Mouse (Mus musculus): ENCODE data around the gene Azin2.
A peak's percentile ranks its signal among the peaks of the same experiment; 100 is the strongest.

Gene Azin2

DNA sequence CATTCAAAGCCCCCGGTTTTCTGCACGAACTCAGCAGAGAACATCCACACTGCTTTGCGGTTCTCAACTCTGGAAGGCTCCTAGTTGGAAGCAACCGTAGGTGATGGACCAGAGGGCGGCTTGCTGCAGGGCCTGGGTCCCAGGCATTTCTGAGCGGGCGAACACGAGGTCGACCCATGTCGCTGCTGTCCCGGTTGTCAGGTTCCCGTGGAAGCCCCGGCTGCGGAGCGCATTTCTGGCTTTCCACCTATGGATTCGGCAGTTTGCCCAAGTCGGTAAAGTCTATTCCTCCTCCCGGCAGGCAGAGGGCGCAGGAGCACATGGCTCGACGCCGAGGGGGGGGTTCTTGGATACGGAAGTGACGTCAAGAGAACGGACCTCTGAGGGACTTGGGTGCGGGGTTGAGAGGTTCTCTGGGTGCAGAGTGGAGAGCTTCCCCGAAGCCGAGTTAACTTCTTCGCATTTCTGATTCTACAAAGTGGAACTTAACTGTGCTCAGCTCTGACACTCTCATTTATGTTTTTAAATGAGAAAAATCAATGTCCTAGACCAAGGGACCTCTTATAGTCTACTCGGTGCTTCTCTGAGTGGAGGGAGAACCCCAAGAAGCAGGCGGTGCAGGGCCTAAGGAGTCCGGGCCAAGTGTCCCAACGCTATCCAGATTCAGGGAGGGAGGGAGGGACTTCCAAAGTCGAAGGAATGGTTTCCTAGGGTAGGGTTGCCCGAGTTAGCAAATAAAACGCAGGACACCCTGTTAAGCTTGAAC, 37.2 kb downstream of the Azin2 start:
- peak; percentile 88 for DNase-seq

DNA sequence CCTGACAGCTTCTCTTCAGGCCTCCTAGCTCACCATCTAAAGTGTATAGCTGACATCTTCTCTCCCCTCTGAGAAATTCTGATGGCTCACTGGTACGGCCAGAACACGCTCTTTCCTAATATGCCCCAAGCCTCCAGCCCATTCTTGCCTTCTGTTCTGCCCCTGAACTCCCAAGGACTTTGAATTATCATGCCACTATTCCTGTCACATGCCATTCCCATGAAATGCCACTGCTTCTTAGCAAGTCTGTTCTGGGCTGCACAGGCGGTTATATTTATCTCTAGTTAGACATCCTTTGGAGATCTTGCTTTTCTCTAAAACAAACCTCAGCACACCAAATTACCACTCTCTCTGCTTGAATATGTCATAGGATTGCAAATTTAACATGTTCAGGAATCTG, 38.6 kb downstream of the Azin2 start:
- no peak for DNase-seq

DNA sequence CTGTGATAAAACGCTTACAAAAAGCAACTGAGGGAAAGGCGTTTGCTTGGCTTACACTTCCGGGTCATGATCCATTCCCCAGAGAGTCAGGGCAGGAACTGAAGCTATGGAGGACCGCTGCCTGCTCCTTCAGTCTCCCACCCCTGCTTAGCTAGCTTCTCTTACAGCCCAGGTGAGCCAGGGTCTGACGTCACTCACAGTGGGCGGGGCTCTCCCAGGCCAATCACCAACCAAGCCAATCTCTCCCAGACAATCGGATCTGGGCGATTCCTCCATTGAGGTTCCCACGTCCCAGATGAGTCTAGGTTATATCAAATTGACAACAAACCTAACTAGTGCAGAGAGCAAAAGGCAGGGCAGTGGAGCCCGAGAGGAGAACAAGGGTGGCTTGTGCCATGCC, 43.1 kb downstream of the Azin2 start:
- DNase-seq: peak; percentile 52

DNA sequence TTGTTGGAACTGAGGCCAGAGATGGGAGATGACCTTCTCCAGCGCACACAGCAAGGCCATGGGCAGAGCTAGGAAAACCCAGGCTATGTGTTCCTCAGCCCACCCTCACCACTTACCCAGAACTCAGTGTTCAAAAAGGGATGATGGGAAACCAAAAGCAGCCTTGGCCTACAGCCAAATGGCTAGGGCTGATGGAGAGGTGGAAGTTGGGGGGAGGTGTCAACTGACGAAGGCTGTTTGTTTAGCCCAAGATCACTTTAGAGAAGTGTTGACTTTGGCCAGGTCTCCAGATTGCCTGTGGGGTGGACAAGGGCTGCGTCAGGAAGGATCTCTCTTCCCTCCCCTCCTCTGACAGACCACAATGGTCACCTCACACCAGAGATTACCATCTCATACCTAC, 44.1 kb downstream of the Azin2 start:
- peak; percentile 90 for DNase-seq

DNA sequence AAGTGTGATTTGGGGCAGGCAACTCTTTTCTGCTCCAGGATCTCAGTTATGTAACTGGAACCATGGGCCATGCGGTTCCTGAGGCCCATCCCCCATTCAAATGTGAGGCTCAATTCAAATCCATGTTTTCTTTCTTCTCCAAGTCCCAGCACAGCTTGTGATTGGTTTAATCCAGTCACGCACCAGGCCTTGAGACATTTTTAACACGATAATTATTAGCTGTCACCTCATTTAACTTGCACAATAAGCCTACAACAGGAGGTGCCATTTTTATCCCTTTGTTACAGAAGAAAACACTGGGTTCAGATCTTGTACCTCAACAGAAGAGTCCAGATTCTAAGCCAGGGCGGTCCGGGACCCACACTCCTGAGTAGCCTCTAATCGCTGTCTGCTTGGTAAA, 44.5 kb downstream of the Azin2 start:
- DNase-seq: peak; percentile 31

DNA sequence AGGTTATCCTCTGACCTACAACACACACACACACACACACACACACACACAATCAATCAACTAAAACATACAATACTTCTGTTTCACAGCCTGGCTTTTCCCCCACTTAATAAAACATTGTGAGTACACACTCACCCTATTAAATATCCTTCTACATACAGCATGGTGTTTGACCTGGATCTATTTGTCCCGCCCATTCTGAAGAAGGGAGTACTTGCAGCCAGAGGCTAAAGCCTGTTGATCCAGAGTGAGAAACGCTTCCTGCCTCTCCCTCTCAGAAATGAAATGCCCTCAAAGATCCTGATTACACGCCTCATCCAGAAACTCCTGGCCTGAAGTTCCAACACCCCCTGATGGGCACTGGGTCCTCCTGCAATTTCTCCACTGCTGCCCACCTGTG, 45.1 kb downstream of the Azin2 start:
- DNase-seq: peak; percentile 41

DNA sequence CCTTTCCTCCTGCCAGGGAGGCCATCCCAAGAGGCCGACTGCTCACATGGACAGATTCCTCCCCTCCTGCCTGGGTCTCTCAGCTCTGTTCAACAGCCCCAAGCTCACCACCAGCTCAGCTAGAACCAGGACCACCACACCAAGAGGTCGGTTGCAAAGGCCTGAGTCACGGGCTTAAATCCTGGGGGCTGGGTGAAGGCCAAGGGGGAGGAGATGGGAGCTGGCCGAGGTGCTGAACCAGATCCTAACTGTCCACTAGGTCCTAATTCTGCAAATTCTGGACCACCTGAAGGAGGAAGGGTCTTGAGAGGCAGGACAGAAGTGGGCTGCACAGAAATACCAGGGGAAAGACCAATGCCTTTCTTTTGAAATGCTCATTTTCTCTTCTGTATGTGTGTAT, 48.4 kb downstream of the Azin2 start:
- no peak for DNase-seq

DNA sequence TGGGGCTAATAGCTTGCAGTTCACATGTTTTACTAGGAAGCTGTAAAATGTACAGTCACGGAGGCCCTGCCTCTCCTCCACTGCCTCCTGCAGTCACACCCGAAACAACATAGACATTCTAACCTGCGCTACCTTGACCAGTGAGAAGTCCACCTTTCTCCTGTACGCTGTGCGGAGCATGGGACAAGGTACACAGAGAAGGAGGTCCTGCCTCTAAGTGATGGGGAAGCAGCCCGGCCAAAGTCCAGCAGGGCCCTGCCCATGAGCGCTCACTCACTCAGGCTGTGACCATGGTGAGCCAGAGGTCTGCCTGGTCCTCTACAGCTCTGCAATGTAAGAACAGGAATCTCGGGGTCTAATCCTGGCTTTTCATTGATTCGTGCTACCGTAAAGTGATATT, 50.2 kb downstream of the Azin2 start:
- DNase-seq: no peak

DNA sequence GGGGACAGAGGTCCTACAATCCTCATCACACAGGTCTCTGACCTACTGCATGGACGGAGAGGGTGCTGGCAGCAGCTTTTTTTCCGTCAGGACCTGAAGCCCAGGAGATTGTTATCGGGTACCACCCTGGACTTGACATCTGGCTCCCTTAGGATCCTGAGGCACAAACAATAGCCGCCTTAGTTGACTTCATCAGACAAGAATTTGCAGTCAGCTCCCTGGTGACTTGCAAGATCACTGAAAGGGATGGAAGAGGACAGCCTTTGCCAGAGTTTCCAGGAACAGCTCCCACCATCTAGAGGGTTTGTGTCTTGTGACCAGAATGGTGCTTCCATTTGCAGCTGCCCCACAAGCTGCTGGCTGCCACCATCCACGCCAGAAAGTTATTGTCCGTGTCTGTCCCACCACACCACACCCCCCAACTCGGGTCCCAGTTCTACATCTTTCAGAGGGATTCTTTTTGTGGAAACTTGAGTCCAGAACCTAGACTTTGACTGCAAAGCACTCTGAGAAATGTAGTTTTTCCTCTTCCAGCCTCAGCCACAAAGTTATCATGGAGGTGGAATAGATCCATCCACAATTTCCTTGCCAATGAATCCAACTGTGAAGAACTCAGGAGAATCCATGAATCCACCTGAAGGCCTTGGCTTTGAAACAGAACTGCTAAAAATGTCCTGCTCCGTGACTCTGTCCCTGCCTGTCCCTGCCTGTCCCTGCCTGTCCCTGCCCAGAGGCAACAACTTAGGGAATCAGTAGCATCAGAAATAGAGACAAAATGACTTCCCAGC, 51.8 kb downstream of the Azin2 start:
- DNase-seq: no peak

DNA sequence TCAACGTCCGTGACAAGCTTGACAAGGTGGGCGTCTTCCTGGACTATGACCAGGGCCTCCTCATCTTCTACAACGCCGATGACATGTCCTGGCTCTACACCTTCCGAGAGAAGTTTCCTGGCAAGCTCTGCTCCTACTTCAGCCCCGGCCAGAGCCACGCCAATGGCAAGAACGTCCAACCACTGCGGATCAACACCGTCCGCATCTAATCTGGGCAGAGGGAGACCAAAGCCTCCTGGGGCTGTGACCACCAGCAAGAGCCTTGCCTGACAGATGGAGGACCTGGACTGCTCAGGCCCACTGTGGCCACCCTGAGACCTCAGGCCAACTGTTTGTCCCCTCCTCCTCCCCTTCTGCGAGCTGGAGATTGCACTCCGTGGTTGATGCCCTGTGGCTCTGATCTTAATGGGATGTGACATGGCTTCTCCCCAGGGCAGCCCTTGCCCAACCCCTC, 52.8 kb downstream of the Azin2 start:
- DNase-seq: no peak

DNA sequence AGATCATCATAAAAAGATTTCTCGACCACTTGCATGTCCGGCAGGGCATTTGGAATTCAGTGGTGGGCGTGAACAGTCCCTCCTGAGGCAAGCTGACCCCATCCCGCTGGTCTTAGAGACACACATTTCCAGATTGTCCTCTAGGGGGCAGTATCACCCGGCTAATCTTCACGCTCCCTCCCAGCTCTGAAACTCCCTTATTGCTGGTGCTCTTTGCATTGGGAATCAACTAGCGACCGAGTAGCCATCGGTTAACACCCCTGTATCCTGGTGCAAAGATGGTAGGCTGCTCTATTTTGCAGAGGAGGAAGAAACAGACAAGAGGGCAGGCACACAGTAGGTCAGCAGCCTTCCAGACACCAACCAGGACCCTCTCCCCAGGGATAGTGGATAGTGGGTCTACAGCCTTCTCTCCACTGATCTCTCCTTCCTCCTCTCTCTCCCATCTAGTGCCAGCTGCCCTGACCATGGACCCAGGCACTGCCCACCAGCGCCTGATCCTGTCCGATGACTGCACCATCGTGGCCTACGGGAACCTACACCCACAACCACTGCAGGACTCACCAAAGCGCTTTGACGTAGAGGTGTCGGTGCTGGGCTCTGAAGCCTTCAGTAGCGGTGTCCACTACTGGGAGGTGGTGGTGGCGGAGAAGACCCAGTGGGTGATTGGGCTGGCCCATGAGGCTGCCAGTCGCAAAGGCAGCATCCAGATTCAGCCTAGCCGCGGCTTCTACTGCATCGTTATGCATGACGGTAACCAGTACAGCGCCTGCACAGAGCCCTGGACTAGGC, 53.5 kb downstream of the Azin2 start:
- peak; percentile 66 for DNase-seq

DNA sequence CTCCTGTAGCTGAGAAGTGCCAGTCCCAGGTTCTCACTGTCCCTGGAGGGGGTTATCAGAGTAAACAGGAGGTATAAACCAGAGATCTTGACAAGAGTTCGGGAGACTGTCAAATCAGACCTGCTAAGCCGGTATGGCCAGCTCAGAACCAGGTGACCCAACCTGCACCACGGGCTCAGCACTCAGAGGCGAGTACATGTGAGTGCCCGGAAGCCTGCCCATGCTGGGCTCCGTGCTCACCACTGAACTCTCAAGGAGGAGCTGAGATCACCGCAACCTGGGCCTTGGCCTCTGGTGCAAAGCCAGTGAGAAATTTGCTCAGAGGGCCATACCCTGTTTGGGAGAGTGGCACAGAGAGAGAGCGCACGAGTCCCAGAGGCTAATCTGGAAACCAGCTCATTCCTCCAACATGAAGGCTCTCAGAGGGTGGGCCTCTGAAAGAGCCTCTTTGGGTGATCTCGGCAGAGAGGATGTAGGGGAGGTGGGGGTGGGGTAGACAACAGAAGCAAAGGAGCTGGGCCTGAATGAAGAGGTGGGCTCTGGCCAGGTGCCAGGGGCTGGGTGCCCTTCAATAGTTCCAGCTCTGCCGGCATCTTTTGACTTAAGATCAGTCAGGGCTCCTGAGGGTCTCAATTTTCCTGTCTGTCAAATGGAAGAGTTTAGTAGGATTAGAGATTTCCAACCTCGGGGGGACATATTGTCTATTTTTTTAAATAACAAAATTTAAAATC, 54.8 kb downstream of the Azin2 start:
- DNase-seq: peak; percentile 84

DNA sequence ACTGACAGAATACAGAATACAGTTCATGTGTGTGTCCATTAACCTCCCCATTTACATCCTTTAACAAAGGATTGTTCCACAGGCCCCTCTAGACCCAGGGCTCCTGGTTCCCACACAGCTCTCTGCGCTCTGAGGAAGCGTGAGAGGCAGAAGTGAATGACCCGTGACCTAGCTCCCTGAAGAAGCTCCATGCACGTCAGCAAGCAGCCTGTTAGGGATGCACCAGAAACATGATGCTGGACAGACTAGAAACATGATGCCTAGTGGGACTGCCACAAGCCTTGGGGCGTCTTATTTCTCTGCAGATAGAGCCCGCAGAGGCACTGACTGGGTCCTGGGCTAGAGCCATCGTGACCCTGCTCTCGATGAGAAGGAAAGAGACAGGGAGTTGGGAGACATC, 55.5 kb downstream of the Azin2 start:
- no peak for DNase-seq

DNA sequence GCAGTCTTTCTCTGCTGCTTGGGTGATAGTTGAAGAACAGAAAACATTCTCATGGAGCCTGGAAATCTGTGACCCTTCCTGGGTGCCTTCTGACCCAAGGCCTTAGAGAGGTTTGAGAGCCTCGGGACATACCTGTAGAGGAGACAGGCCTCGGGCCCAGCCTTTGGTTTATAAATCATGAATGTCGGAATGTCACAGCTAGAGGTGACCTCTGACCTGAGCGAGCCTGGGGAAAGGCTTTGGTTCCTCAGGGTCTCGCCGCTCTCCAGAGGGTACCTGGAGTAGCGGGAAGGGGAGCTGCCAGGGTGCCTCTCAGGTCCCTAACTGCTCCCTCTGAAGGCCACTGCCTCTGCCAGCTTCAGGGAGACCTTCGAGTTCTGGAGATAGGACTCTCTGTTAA, 57.0 kb downstream of the Azin2 start:
- no peak for DNase-seq

DNA sequence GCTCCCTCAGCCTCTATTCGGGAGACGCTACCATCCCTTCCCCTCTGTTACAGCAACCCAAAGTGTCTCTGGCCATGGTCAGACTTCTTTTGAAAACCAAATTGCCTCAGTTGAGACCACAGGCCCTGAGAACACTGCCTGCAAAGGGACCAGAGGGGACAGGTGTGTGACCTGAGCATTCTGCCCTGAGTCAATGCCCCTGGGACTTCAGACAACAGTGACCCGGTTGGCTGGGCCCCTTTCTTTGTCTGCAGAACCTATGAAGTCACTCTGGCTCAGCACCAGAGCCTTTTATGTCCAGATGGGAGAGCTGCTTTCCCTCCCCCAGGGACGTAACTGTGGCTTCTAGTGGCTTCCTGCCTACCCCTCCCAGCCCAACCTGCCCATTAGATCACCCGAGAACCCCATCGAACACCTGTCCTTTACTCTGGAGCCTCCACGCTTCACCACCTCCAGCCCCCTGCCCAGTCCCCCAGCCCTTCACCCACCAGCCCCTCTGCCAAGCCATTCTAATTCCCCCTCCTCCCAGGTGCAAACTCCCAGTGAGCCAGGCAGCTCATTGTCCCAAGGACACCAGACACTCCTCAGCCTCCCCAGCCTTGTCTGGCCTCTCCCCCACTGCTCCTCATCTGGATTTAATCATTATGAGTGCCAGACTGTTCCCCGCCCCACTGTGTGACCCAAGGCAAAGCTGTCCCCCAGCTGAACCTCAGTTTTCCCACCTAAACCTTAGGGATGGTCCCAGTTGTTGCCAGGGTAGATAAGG, 58.0 kb downstream of the Azin2 start:
- no peak for DNase-seq

DNA sequence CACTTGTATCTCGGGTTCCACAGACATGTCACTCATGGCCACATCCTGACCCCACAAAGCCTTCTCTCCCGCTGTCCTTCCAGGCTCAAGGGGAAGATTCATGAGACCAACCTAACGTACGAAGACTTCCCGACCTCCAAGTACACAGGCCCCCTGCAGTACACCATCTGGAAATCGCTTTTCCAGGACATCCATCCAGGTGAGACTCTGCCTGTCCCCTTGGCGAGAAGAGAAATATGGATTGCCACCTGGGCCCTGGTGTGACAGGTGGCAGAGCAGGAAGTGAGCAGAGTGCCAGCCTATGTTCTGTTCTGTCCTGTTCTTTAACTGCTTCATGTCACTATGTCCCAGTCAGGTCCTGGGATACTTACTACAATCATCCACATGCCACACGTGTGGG, 59.9 kb downstream of the Azin2 start:
- no peak for DNase-seq

DNA sequence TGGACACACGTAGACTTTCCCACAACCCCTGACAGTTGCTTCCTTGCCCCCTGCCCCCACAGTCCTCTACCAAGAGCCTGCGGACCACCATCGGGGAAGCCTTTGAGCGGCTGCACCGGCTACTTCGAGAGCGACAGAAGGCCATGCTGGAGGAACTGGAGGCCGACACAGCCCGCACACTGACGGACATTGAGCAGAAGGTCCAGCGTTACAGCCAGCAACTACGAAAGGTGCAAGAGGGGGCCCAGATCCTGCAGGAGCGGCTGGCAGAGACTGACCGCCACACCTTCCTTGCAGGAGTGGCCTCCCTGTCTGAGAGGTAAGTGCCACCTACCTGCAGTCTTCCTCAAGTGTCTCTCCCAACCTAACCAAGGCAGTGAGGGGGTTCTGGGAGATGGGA, 61.8 kb downstream of the Azin2 start:
- no peak for DNase-seq

DNA sequence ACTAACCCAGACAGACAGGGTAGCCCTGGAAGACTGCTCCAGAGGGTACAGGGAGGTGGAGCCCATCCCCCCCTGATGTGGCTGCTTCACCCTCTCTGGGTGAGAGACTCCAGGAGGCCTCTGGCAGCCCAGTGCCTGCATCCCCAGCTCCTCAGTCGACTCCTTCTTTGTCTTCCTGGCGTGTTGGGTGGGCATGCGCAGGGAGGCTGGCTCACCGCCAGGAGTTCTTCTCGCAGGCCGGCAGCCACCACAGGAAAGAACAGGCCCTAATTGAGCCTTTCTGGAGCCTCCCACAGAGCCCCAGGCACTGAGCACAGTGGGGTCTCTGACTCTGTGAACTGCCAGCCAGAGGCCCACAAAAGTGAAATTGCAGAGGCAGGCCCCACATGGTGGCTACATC, 62.9 kb downstream of the Azin2 start:
- peak; percentile 85 for DNase-seq

DNA sequence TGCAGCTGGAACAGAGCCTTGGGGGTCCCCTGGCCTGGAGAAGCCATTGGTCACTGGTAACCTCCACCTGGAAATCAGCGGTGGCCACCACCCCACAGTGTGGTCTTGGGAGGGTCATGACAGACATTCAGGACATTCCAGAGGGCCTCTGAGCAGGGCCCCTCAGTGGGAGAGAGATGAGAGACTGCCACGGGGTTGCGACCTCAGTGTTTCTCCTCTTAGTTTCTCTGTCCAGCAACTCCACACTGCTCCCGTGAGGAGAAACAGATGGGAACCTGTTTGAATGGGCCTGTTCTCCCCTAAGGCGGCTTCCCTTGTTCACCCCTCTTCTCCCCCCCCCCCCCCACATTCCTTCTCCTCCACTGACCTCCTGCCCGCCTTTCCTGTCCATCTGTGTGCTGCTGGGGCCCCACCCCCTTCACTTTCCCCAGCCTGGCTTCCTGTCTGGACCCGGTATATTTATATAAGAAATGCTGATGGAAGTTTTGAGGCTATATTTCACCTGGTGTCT, 64.3 kb downstream of the Azin2 start:
- peak; percentile 75 for DNase-seq

DNA sequence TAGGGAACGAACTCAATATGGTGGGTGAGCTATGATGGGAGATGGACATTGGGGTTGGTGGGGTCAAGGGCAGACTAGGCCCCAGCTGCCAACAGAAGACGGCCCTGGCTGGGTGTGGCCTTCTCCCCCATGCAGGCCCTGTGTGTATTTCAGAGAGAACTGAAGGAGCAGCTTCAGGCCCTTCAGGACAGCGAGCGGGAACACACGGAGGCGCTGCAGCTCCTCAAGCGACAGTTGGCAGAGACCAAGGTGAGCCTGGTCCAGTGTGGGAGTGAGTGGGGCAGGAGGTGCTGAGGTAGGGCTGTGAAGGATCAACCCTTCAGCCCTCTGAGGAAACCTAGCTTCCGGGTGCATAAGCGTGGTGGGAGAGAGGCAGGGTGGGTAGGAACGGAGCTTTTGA, 65.6 kb downstream of the Azin2 start:
- no peak for DNase-seq

DNA sequence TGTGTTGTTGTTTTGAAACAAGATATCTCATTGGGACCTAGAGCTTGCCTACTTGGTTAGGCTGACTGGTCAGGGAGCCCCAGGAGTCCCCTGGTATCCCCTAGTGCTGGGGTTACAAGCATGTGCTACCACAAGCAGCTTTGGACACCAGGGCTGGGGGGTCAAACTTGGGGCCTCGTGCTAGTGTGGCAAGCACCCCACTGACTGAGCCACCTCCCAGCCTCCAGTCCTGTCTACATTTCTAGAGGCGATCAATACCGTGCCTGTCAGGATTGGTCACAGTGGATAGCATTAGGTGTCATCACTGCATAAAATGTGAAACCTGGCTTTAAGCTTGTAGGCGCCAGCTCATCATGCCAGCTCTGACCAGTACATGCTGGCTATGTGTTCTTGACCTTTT, 66.4 kb downstream of the Azin2 start:
- DNase-seq: no peak

DNA sequence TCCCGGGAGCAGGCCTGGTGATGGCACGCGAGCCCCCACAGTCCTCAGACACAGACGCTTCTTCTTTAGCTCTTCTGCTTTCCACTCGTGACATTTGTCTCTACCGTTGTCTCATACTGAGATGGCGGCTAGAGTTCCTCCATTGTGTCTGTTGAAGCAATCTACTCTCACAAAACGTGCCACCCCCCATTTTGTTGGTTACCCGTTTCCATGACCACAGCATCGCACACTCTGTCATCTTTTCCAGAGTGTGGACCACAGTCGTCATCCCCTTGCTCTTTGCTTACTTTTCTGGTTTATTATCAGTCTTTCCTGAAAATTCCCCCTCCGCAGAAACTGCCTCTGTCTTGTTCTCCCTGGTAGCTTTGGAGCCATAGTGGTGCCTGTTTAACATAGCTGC, 68.1 kb downstream of the Azin2 start:
- no peak for DNase-seq
